Mouse (Mus musculus) lung, postnatal 0 days (tissue): ENCODE measurements around the gene Erc2.

ENCODE experiments used
- CTCF ChIP-seq: IDR thresholded peaks from 2 replicates; pipeline ENCODE4 v1.5.1; 2016; ENCODE audit warnings: antibody characterized with exemption, mild to moderate bottlenecking
- EP300 ChIP-seq: IDR thresholded peaks from 2 replicates; pipeline ENCODE4 v1.6.1; 2016; ENCODE audit warnings: antibody characterized with exemption, mild to moderate bottlenecking, control low read depth

GRCm38 (mm10) chr14:27837601-27838105 is 215.4 kb downstream of the Erc2 start:
- TF ChIP-seq CTCF (no peak), EP300 (no peak)
